Mouse (Mus musculus) fat pad, adult 2 months (tissue): Measurements from ENCODE around the gene Olfr1188.
"Not testable (repeated sequence)": the region's sequence is repeated elsewhere in the genome, so short reads cannot be mapped to it uniquely, and the experiment has no call there.

Experiments used
- DNase-seq: peaks from one replicate; pipeline ENCODE4 v3.0.0-alpha.2; 2011; ENCODE audit warnings: low read depth, low spot score; ENCODE audit errors: extremely low read depth

The Olfr1188 gene

DNA sequence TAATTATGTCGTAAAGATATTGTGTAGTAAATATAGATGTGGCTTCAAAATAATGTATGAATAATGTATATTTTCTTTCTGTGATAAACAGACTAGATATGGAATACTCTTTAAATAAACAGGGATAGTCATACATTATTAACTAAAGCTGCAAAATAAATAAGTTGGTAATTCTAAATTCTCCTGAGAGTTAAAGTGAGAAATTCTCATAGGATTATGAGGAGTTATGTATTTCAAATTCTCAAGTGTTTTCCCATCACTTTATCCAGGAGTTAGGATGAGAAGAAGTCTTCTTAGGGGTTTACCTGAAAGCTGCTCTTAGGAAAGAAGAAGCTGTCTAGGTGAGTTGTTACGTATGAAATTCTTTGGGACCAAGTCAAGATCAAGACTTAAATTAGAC, at the start of gene Olfr1188:
Olfr1188 (plus strand) TSS at position 301 of the 400 bp plus-strand sequence.
- DNase-seq: no peak

DNA sequence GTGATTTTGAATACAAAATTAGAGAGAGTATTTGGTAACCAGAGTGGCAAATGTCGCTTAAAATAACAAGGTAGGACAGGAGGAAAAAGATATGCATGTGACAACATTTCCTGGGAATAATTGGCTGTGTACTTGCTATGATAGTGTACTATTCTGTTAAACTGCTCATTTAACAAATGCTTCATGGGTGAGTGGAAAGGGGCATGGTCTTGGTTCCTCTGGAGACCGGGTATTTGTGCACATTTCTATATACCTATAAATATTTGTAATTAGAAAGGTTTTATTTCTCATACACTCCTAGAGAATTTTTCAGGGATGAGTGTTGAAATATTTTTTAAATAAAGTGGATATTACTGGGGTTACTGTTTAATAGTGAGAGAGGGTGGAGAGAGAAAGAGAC, 38.5 kb upstream of the Olfr1188 start, which contains the start of gene Olfr1186:
Olfr1186 (plus strand) TSS at position 301 of the 400 bp plus-strand sequence.
- DNase-seq: no peak

DNA sequence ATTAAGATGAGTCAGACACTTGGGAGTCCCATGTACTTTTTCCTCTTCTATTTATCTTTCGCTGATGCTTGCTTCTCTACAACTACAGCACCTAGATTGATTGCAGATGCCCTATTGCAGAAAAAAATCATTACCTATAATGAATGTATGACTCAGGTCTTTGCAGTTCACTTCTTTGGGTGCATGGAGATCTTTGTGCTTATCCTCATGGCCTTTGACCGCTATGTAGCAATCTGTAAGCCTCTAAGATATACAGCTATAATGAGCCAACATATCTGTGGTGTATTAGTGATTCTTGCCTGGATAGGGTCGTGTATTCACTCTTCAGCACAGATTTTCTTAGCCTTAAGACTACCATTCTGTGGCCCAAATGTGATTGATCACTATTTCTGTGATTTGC, 31.0 kb upstream of the Olfr1188 start:
- DNase-seq: no peak

DNA sequence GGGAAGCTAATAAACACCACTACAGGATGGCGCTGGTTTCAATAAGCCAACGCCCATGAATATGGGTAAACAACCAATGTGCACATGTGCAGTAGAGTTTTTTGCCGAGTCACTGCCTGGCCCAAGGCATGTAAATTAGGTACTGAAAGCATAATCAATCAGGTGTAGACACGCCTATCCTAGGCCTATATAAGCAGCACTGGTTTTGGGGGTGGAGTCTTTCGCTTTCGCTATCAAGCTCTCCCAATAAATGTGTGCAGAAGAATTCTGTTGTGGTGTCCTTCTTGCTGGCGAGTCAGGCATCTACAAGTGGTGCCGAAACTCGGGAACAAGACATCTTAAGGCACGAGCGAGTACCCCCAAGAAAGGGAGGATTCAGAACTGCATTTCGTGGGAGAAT, 16.0 kb downstream of the Olfr1188 start:
- DNase-seq: not testable (repeated sequence)

DNA sequence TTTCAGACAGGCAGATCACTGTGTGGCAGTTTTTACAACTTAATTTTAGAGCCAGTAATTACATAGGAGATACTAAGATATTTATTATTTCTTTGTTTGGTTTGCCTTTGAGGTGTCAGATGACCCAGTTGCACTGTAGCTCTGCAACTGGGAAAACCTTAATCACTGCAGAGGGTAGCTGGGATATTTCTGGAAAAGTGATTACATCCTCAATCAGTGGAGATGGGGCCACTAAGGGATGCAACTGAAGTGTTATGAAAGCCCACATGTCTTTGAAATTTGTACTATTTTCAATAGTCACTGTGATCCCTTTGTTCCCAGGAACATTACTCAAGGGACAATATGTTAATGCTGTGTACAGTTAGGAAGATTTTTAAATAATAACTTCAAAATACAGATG, 29.4 kb downstream of the Olfr1188 start, which contains the start of gene Olfr1189:
Olfr1189 (plus strand) TSS at position 301 of the 400 bp plus-strand sequence.
- DNase-seq: no peak
